Mouse (Mus musculus): ENCODE results near the gene Tmem138.

GRCm38 (mm10) chr19:10589127-10589857, 12.1 kb upstream of the Tmem138 start:
- TF ChIP-seq CTCF (conservative IDR thresholded peaks at IDR 0.05; ENCODE audit: insufficient read depth, insufficient read length, low read depth, low read length): no peak
- no peak for TF ChIP-seq POLR2A (IDR thresholded peaks at IDR 0.05; ENCODE audit: low read depth, low read length)

Data from kidney, adult 2 months (tissue).